Mouse (Mus musculus): ENCODE measurements around the gene Angptl4. TPM values are rescaled to one million over a fixed set of nuclear protein-coding genes. Genes with fewer than 3 reads are reported as not detected.

The Angptl4 gene
- polyA plus RNA-seq, 1 experiment, result 212 TPM

- Histone ChIP-seq H3K27me3 (ENCODE audit: control insufficient read depth, insufficient read depth, insufficient read length) (no peaks in the 10 kb centered on the region), H3K4me3 (ENCODE audit: insufficient read depth, poor library complexity, severe bottlenecking) (peak within 1 kb of the TSS; percentile 91), H3K79me2 (ENCODE audit: control insufficient read depth, insufficient read depth) (peaks cover 42% of the 10 kb centered on the region), H3K79me3 (ENCODE audit: low read depth) (peaks cover 35% of the 10 kb centered on the region), H3K36me3 (ENCODE audit: control insufficient read depth, insufficient read depth) (peaks cover 5% of the 10 kb centered on the region), H3ac (ENCODE audit: control insufficient read depth, insufficient read length, low read depth) (peak within 1 kb of the TSS; percentile 78)
- TF ChIP-seq FOSL1 (IDR thresholded peaks at IDR 0.05; ENCODE audit: insufficient read depth, low read length, poor library complexity, severe bottlenecking), result no peak
- TF ChIP-seq MAX (IDR thresholded peaks at IDR 0.05), result no peak
- TF ChIP-seq MYOG (IDR thresholded peaks at IDR 0.05; ENCODE audit: control insufficient read depth, extremely low read depth, insufficient read length), result no peak
- no peak for TF ChIP-seq CTCF (IDR thresholded peaks at IDR 0.05; ENCODE audit: control insufficient read depth, insufficient read depth, insufficient read length)
- TF ChIP-seq USF1 (IDR thresholded peaks at IDR 0.05; ENCODE audit: low read depth), result no peak
- TF ChIP-seq CEBPB (IDR thresholded peaks at IDR 0.05; ENCODE audit: low read depth), result no peak
- no peak for TF ChIP-seq MYOD1 (IDR thresholded peaks at IDR 0.05; ENCODE audit: control insufficient read depth, insufficient read length, low read depth)
These were observed 21.1 kb downstream of the Angptl4 start, which contains the start of gene Rab11b for GRCm38 (mm10) chr17:33760255-33761165. Gene Rab11b (minus strand): TSS chr17:33760530.

GRCm38 (mm10) chr17:33759767-33760254, 21.8 kb downstream of the Angptl4 start:
- no peaks in the 10 kb centered on the region for H3K27me3 ChIP-seq (ENCODE audit: control insufficient read depth, insufficient read depth, insufficient read length)
- H3K79me3 ChIP-seq (ENCODE audit: low read depth), result peaks cover 42% of the 10 kb centered on the region
- peaks cover 49% of the 10 kb centered on the region for H3K79me2 ChIP-seq (ENCODE audit: control insufficient read depth, insufficient read depth)
- H3ac ChIP-seq (ENCODE audit: control insufficient read depth, insufficient read length, low read depth), result peak overlapping the region; percentile 78
- TF ChIP-seq CTCF (IDR thresholded peaks at IDR 0.05; ENCODE audit: control insufficient read depth, insufficient read depth, insufficient read length), result no peak
- TF ChIP-seq MAX (IDR thresholded peaks at IDR 0.05), result no peak
- TF ChIP-seq FOSL1 (IDR thresholded peaks at IDR 0.05; ENCODE audit: insufficient read depth, low read length, poor library complexity, severe bottlenecking), result no peak
- no peak for TF ChIP-seq USF1 (IDR thresholded peaks at IDR 0.05; ENCODE audit: low read depth)
- no peak for TF ChIP-seq MYOD1 (IDR thresholded peaks at IDR 0.05; ENCODE audit: control insufficient read depth, insufficient read length, low read depth)
- TF ChIP-seq CEBPB (IDR thresholded peaks at IDR 0.05; ENCODE audit: low read depth), result no peak
- no peak for TF ChIP-seq MYOG (IDR thresholded peaks at IDR 0.05; ENCODE audit: control insufficient read depth, extremely low read depth, insufficient read length)
- peaks cover 5% of the 10 kb centered on the region for H3K36me3 ChIP-seq (ENCODE audit: control insufficient read depth, insufficient read depth)
- H3K4me3 ChIP-seq (ENCODE audit: insufficient read depth, poor library complexity, severe bottlenecking), result peak overlapping the region; percentile 91

- no peak overlapping the region for H3ac ChIP-seq (ENCODE audit: control insufficient read depth, insufficient read length, low read depth)
- H3K36me3 ChIP-seq (ENCODE audit: control insufficient read depth, insufficient read depth), result peaks cover 5% of the 10 kb centered on the region
- no peak overlapping the region for H3K4me3 ChIP-seq (ENCODE audit: insufficient read depth, poor library complexity, severe bottlenecking)
These were observed 24.4 kb downstream of the Angptl4 start for GRCm38 (mm10) chr17:33757231-33757630.

GRCm38 (mm10) chr17:33756108-33756790, 25.4 kb downstream of the Angptl4 start:
- peaks cover 5% of the 10 kb centered on the region for H3K36me3 ChIP-seq (ENCODE audit: control insufficient read depth, insufficient read depth)
- no peak overlapping the region for H3K4me3 ChIP-seq (ENCODE audit: insufficient read depth, poor library complexity, severe bottlenecking)
- TF ChIP-seq CEBPB (IDR thresholded peaks at IDR 0.05; ENCODE audit: low read depth) (no peak), FOSL1 (IDR thresholded peaks at IDR 0.05; ENCODE audit: insufficient read depth, low read length, poor library complexity, severe bottlenecking) (no peak), MYOD1 (IDR thresholded peaks at IDR 0.05; ENCODE audit: control insufficient read depth, insufficient read length, low read depth) (no peak), MYOG (IDR thresholded peaks at IDR 0.05; ENCODE audit: control insufficient read depth, extremely low read depth, insufficient read length) (no peak), USF1 (IDR thresholded peaks at IDR 0.05; ENCODE audit: low read depth) (no peak), MAX (IDR thresholded peaks at IDR 0.05) (no peak), CTCF (IDR thresholded peaks at IDR 0.05; ENCODE audit: control insufficient read depth, insufficient read depth, insufficient read length) (no peak)
- peaks cover 71% of the 10 kb centered on the region for H3K79me3 ChIP-seq (ENCODE audit: low read depth)
- H3ac ChIP-seq (ENCODE audit: control insufficient read depth, insufficient read length, low read depth), result no peak overlapping the region
- H3K27me3 ChIP-seq (ENCODE audit: control insufficient read depth, insufficient read depth, insufficient read length), result no peaks in the 10 kb centered on the region
- peaks cover 84% of the 10 kb centered on the region for H3K79me2 ChIP-seq (ENCODE audit: control insufficient read depth, insufficient read depth)

More at GRCm38 (mm10) chr17:33757231-33757630, 24.4 kb downstream of the Angptl4 start:
- H3K27me3 ChIP-seq (ENCODE audit: control insufficient read depth, insufficient read depth, insufficient read length), result no peaks in the 10 kb centered on the region
- H3K79me3 ChIP-seq (ENCODE audit: low read depth), result peaks cover 66% of the 10 kb centered on the region
- TF ChIP-seq CTCF (IDR thresholded peaks at IDR 0.05; ENCODE audit: control insufficient read depth, insufficient read depth, insufficient read length) (no peak), MYOD1 (IDR thresholded peaks at IDR 0.05; ENCODE audit: control insufficient read depth, insufficient read length, low read depth) (no peak)
- peaks cover 75% of the 10 kb centered on the region for H3K79me2 ChIP-seq (ENCODE audit: control insufficient read depth, insufficient read depth)

- Histone ChIP-seq H3K79me3 (ENCODE audit: low read depth) (peaks cover 73% of the 10 kb centered on the region), H3K36me3 (ENCODE audit: control insufficient read depth, insufficient read depth) (peaks cover 5% of the 10 kb centered on the region), H3K27me3 (ENCODE audit: control insufficient read depth, insufficient read depth, insufficient read length) (no peaks in the 10 kb centered on the region), H3ac (ENCODE audit: control insufficient read depth, insufficient read length, low read depth) (no peak overlapping the region), H3K79me2 (ENCODE audit: control insufficient read depth, insufficient read depth) (peaks cover 91% of the 10 kb centered on the region), H3K4me3 (ENCODE audit: insufficient read depth, poor library complexity, severe bottlenecking) (no peak overlapping the region)
- no peak for TF ChIP-seq MYOD1 (IDR thresholded peaks at IDR 0.05; ENCODE audit: control insufficient read depth, insufficient read length, low read depth)
- no peak for TF ChIP-seq CEBPB (IDR thresholded peaks at IDR 0.05; ENCODE audit: low read depth)
- TF ChIP-seq MYOG (IDR thresholded peaks at IDR 0.05; ENCODE audit: control insufficient read depth, extremely low read depth, insufficient read length), result no peak
- no peak for TF ChIP-seq MAX (IDR thresholded peaks at IDR 0.05)
- TF ChIP-seq CTCF (IDR thresholded peaks at IDR 0.05; ENCODE audit: control insufficient read depth, insufficient read depth, insufficient read length), result no peak
- TF ChIP-seq USF1 (IDR thresholded peaks at IDR 0.05; ENCODE audit: low read depth), result no peak
- no peak for TF ChIP-seq FOSL1 (IDR thresholded peaks at IDR 0.05; ENCODE audit: insufficient read depth, low read length, poor library complexity, severe bottlenecking)
These were observed 26.1 kb downstream of the Angptl4 start for GRCm38 (mm10) chr17:33755418-33756107.
